Mouse (Mus musculus) pancreas, adult 10 weeks (tissue): Measurements from ENCODE around the gene Ect2. TPM values are rescaled to one million over a fixed set of nuclear protein-coding genes. Genes with fewer than 3 reads are reported as not detected.

Experiments
- polyA plus RNA-seq: library from polyadenylated mRNA; stranded (reverse); fragments of 350-450 nt; fragmentation: Illumina TruSeq; extraction: RNeasy Lipid Tissue Mini Kit (QIAGEN cat#74804); gene quantifications from one replicate; pipeline ENCODE4 v1.2.3, GENCODE M21; 2015; ENCODE audit warnings: low read depth, low replicate concordance; ENCODE audit not compliant: insufficient read depth

Gene Ect2
- polyA plus RNA-seq, result 1.00 TPM

GRCm38 (mm10) chr3:27153701-27154209 is at the start of gene Ect2:
Gene Ect2 (minus strand): TSS chr3:27153878.

DNA sequence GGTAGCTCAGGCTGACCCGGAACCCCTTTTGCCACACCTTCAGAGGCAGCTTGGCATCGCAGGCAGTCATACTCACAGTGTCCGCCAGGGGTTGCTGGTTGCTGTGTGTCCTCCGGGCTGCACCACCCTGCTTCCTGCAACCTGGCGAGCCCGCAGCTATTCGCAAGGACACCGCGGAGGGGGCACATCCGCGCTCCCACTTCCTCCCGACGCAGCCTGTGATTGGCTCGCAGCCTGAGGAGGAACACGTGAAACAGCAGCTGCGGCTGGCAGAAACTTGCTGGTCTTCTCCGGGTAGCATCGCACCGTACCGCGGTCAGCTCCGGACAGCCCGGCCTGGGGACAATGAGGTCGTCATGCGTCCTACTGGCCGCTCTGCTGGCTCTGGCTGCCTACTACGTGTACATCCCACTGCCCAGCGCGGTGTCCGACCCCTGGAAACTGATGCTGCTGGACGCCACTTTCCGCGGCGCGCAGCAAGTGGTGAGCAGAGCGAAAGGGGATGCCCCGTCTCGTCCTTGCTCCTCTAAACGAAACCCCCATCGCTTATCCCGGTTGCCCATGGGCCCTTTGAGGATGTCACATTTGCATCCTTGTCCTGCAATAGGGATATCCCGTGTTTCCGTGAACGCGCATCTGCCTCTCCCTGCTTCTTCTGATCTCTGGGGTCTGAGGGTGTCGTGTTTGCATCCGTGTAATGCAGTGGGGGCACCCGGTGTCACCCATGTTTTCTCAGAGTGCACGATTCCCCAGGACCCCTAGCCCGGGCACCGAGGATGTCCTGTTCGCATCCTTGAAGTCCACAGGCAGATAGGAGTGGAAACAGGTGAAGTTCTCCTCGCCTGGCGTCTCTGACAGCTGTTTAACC is 29.3 kb upstream of the Ect2 start, which contains the start of gene Nceh1:
TSS of gene Nceh1 (plus strand) at position 233 of the 868 bp plus-strand sequence.

Other genes with a start within 250 kb of the Ect2 start
- 4.0 TPM for gene Nceh1, start 29.1 kb upstream of the Ect2 start, polyA plus RNA-seq
- 7.7 TPM for gene Tnfsf10, start 163.2 kb upstream of the Ect2 start, polyA plus RNA-seq
- not detected for gene Ghsr, start 217.5 kb upstream of the Ect2 start, polyA plus RNA-seq